Mouse (Mus musculus): ENCODE results near the gene Ccr7. TPM values are rescaled to one million over a fixed set of nuclear protein-coding genes. Genes with fewer than 3 reads are reported as not detected.

Ccr7 gene
- polyA plus RNA-seq, 1 experiment from 2014 or later, result 0.08 TPM

- 37% methylated on average over 20 of the region's 20 CpGs for WGBS
- Histone ChIP-seq H3K9ac (ENCODE audit: low read depth, low read length) (peak overlapping the region; percentile 46; the same call in 1 of the 2 replicates), H3K36me3 (ENCODE audit: insufficient read depth, low read length) (no peaks in the 10 kb centered on the region), H3K4me1 (replicated peaks; ENCODE audit: insufficient read depth, low read length) (peaks cover 8% of the 10 kb centered on the region; the same call in 1 of the 2 replicates), H3K27ac (peak overlapping the region; percentile 55), H3K27me3 (ENCODE audit: insufficient read depth, low read length) (no peaks in the 10 kb centered on the region), H3K9me3 (replicated peaks; ENCODE audit: low read length) (no peaks in the 10 kb centered on the region), H3K4me3 (replicated peaks; ENCODE audit: low read depth, low read length) (no peak overlapping the region), H3K4me2 (ENCODE audit: low read length) (no peak overlapping the region)
- TF ChIP-seq CTCF (IDR thresholded peaks at IDR 0.05; ENCODE audit: low read depth), result no peak
- DNase-seq (ENCODE audit: low spot score) (peak; percentile 69), ATAC-seq (replicated peaks; ENCODE audit: low FRiP score, low read depth) (no peak)
These were observed 34.2 kb downstream of the Ccr7 start for GRCm38 (mm10) chr11:99120524-99121217.

DNA sequence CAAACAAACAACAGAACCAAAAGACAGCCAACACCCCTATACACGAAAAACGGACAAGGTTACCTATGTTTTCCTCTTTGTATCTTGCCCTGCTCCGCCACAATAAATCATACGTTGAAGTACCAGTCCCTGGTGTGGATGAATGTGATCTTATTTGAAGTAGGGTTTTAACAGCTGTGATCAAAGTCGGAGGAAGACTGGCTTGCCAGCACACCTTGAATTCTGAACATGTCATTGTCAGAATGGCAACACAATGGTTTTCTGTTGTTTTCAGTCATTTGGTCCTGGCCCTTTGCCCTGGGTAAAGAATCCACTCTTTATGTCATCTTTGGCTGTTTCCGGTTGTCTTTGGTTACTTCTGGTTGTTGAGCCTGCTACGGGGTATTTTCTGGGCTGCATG, 35.9 kb downstream of the Ccr7 start:
- TF ChIP-seq CTCF (IDR thresholded peaks at IDR 0.05; ENCODE audit: low read depth), result no peak
- WGBS, result 86% methylated on average over 7 of the region's 7 CpGs
- DNase-seq (ENCODE audit: low spot score) (no peak), ATAC-seq (replicated peaks; ENCODE audit: low FRiP score, low read depth) (no peak)
- Histone ChIP-seq H3K9ac (ENCODE audit: low read depth, low read length) (no peak overlapping the region), H3K9me3 (replicated peaks; ENCODE audit: low read length) (no peaks in the 10 kb centered on the region), H3K4me2 (ENCODE audit: low read length) (no peak overlapping the region), H3K36me3 (ENCODE audit: insufficient read depth, low read length) (no peaks in the 10 kb centered on the region), H3K27me3 (ENCODE audit: insufficient read depth, low read length) (no peaks in the 10 kb centered on the region), H3K4me3 (replicated peaks; ENCODE audit: low read depth, low read length) (no peak overlapping the region), H3K27ac (no peak overlapping the region), H3K4me1 (replicated peaks; ENCODE audit: insufficient read depth, low read length) (0 out of 2 replicates have a peak, but pooled peaks cover 8% of the 10 kb centered on the region)

DNA sequence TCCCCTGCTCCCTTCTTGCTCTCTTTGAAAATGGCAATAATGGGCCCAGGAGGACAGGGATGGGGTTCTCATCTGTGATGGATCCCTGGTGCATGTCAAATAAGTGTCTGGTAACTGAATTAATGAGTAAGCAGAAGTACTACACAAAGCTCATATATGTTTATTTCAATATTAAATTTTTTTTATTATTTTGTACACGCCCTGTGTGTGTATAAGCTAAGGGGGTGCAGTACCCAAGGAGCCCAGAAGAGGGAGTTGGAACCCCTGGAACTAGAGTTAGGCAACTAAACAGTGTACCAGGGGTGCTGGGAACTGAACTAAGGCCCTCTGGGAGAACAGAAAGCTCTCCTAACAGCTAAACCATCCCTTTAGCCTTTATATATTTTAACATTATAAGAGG, 36.5 kb downstream of the Ccr7 start:
- Histone ChIP-seq H3K4me2 (ENCODE audit: low read length) (no peak overlapping the region), H3K27ac (no peak overlapping the region), H3K9me3 (replicated peaks; ENCODE audit: low read length) (no peaks in the 10 kb centered on the region), H3K36me3 (ENCODE audit: insufficient read depth, low read length) (no peaks in the 10 kb centered on the region), H3K4me1 (replicated peaks; ENCODE audit: insufficient read depth, low read length) (0 out of 2 replicates have a peak, but pooled peaks cover 8% of the 10 kb centered on the region), H3K4me3 (replicated peaks; ENCODE audit: low read depth, low read length) (no peak overlapping the region), H3K27me3 (ENCODE audit: insufficient read depth, low read length) (no peaks in the 10 kb centered on the region), H3K9ac (ENCODE audit: low read depth, low read length) (no peak overlapping the region)
- ATAC-seq (replicated peaks; ENCODE audit: low FRiP score, low read depth) (no peak), DNase-seq (ENCODE audit: low spot score) (no peak)
- WGBS, result 97% methylated on average over 1 of the region's 1 CpGs
- TF ChIP-seq CTCF (IDR thresholded peaks at IDR 0.05; ENCODE audit: low read depth), result 0 out of 2 replicates have a peak, but pooled peaks have one; percentile 10

DNA sequence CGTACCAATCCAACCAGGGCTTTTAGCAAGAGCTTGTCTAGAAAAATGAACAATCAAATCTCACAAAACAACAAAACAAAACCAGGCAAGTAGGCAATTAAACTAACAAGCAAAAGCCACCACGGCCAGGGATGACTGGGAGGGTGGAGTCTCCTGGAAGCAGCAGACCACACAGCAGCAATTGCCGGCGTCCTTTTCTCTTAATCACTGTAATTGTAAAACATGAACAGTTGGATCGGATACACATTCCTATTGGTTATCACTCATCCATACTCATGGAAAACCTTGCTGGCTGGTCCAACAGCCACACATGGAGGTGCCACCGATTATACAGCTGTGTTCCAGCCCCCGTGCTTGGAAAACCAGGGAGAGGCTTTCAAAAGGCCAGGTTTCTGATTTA, 37.0 kb downstream of the Ccr7 start:
- H3K4me3 ChIP-seq (replicated peaks; ENCODE audit: low read depth, low read length), result no peak overlapping the region
- no peaks in the 10 kb centered on the region for H3K9me3 ChIP-seq (replicated peaks; ENCODE audit: low read length)
- TF ChIP-seq CTCF (IDR thresholded peaks at IDR 0.05; ENCODE audit: low read depth), result no peak
- ATAC-seq (replicated peaks; ENCODE audit: low FRiP score, low read depth) (no peak), DNase-seq (ENCODE audit: low spot score) (no peak)
- H3K27me3 ChIP-seq (ENCODE audit: insufficient read depth, low read length), result no peaks in the 10 kb centered on the region
- no peak overlapping the region for H3K27ac ChIP-seq
- H3K9ac ChIP-seq (ENCODE audit: low read depth, low read length), result no peak overlapping the region
- H3K4me1 ChIP-seq (replicated peaks; ENCODE audit: insufficient read depth, low read length), result 0 out of 2 replicates have a peak, but pooled peaks cover 8% of the 10 kb centered on the region
- H3K36me3 ChIP-seq (ENCODE audit: insufficient read depth, low read length), result no peaks in the 10 kb centered on the region
- H3K4me2 ChIP-seq (ENCODE audit: low read length), result no peak overlapping the region
- 85% methylated on average over 7 of the region's 7 CpGs for WGBS

- H3K4me2 ChIP-seq (ENCODE audit: low read length), result no peak overlapping the region
- no peaks in the 10 kb centered on the region for H3K27me3 ChIP-seq (ENCODE audit: insufficient read depth, low read length)
- no peak overlapping the region for H3K9ac ChIP-seq (ENCODE audit: low read depth, low read length)
- H3K4me3 ChIP-seq (replicated peaks; ENCODE audit: low read depth, low read length), result no peak overlapping the region
- DNase-seq (ENCODE audit: low spot score) (no peak), ATAC-seq (replicated peaks; ENCODE audit: low FRiP score, low read depth) (no peak)
- no peaks in the 10 kb centered on the region for H3K36me3 ChIP-seq (ENCODE audit: insufficient read depth, low read length)
- H3K27ac ChIP-seq, result no peak overlapping the region
- 78% methylated on average over 6 of the region's 6 CpGs for WGBS
- no peaks in the 10 kb centered on the region for H3K9me3 ChIP-seq (replicated peaks; ENCODE audit: low read length)
- H3K4me1 ChIP-seq (replicated peaks; ENCODE audit: insufficient read depth, low read length), result 0 out of 2 replicates have a peak, but pooled peaks cover 5% of the 10 kb centered on the region
- no peak for TF ChIP-seq CTCF (IDR thresholded peaks at IDR 0.05; ENCODE audit: low read depth)
These were observed 38.9 kb downstream of the Ccr7 start for GRCm38 (mm10) chr11:99115940-99116339.

GRCm38 (mm10) chr11:99113111-99113510, 41.8 kb downstream of the Ccr7 start:
- no peak for TF ChIP-seq CTCF (IDR thresholded peaks at IDR 0.05; ENCODE audit: low read depth)
- DNase-seq (ENCODE audit: low spot score) (peak; percentile 57), ATAC-seq (replicated peaks; ENCODE audit: low FRiP score, low read depth) (no peak)
- Histone ChIP-seq H3K36me3 (ENCODE audit: insufficient read depth, low read length) (no peaks in the 10 kb centered on the region), H3K4me1 (replicated peaks; ENCODE audit: insufficient read depth, low read length) (no peaks in the 10 kb centered on the region), H3K9me3 (replicated peaks; ENCODE audit: low read length) (no peaks in the 10 kb centered on the region), H3K27ac (0 out of 2 replicates have a peak overlapping the region, but pooled peaks have one; percentile 3), H3K4me2 (ENCODE audit: low read length) (no peak overlapping the region), H3K4me3 (replicated peaks; ENCODE audit: low read depth, low read length) (no peak overlapping the region), H3K9ac (ENCODE audit: low read depth, low read length) (no peak overlapping the region), H3K27me3 (ENCODE audit: insufficient read depth, low read length) (no peaks in the 10 kb centered on the region)
- 5% methylated on average over 3 of the region's 3 CpGs for WGBS
